Mouse (Mus musculus) forebrain, embryonic 16.5 days (tissue): ENCODE measurements around the gene Ackr2. TPM values are rescaled to one million over a fixed set of nuclear protein-coding genes. Genes with fewer than 3 reads are reported as not detected.

Experiments used
- polyA plus RNA-seq: library from polyadenylated mRNA; unstranded; fragments of >200 nt; fragmentation: Nextera tagmentation; extraction: Ambion mirVana; gene quantifications from 2 replicates; pipeline ENCODE4 v1.2.1, GENCODE M21; 2015

Gene Ackr2
- polyA plus RNA-seq, 1 experiment from 2014 or later: 2.6 TPM

Other genes with a start within 250 kb of the Ackr2 start
- gene Sec22c, start 192.9 kb upstream of the Ackr2 start, polyA plus RNA-seq: 37.9 and 40.0 TPM in 2 replicates
- 133 and 142 TPM in 2 replicates for gene Ss18l2, start 188.0 kb upstream of the Ackr2 start, polyA plus RNA-seq
- 59.1 and 60.4 TPM in 2 replicates for gene Nktr, start 179.2 kb upstream of the Ackr2 start, polyA plus RNA-seq
- gene Zfp651, start 139.0 kb upstream of the Ackr2 start, polyA plus RNA-seq: 16.4 and 20.4 TPM in 2 replicates
- gene Klhl40, start 120.7 kb upstream of the Ackr2 start, polyA plus RNA-seq: 0.80 and 1.1 TPM in 2 replicates
- gene Hhatl, start 105.8 kb upstream of the Ackr2 start, polyA plus RNA-seq: not detected in 2 replicates
- 2.8 and 4.2 TPM in 2 replicates for gene Ccdc13, start 58.9 kb upstream of the Ackr2 start, polyA plus RNA-seq
- gene Higd1a, start 40.0 kb upstream of the Ackr2 start, polyA plus RNA-seq: 109 and 116 TPM in 2 replicates
- gene Cyp8b1, start 17.9 kb downstream of the Ackr2 start, polyA plus RNA-seq: not detected in 2 replicates
- 1.6 and 1.8 TPM in 2 replicates for gene Fam198a, start 52.6 kb downstream of the Ackr2 start, polyA plus RNA-seq
- gene Pomgnt2, start 98.8 kb downstream of the Ackr2 start, polyA plus RNA-seq: 28.3 and 32.5 TPM in 2 replicates
- 73.4 and 85.3 TPM in 2 replicates for gene Snrk, start 218.9 kb downstream of the Ackr2 start, polyA plus RNA-seq